Comparison of ENCODE assay signal across 9 mouse cellular contexts in genomic region chr13:53426507-53426906, GRCm38 (mm10). TPM values are rescaled to one million over a fixed set of nuclear protein-coding genes. Genes with fewer than 3 reads are reported as not detected.
A peak's percentile ranks its signal among the peaks of the same experiment; 100 is the strongest.
DNase-seq lines count a peak whose midpoint lies in the region; ATAC-seq and TF ChIP-seq lines count a peak whose summit lies in the region.
"Had no signal": no experiment of that assay in that cellular context is flagged by ENCODE, and none has a peak within 500 bp of the region (broad histone marks: within the 10 kb centered on the region; RNA-seq: fewer than 3 reads in every experiment).

No protein-coding gene starts in this region.

- peak; percentile 100 for TF ChIP-seq CTCF in heart, postnatal 0 days (IDR thresholded peaks at IDR 0.05; ENCODE audit: low read depth)

- H3K4me2 ChIP-seq in hindbrain, embryonic 11.5 days (replicated peaks; ENCODE audit: low read depth, low read length), result no peak overlapping the region
- no peak overlapping the region for H3K4me2 ChIP-seq in hindbrain, embryonic 13.5 days
- H3K4me2 ChIP-seq in heart, postnatal 0 days (ENCODE audit: low read depth, low read length), result no peak overlapping the region
- H3K4me2 ChIP-seq: embryonic facial prominence, embryonic 13.5 days had no signal

- peak; percentile 91 for DNase-seq in hindbrain, embryonic 11.5 days (ENCODE audit: low spot score)
- DNase-seq in adrenal gland, postnatal 10 days, result peak; percentile 89
- peak; percentile 91 for DNase-seq in embryo, embryonic 11 days
- peak; percentile 76 for DNase-seq in heart, postnatal 0 days (ENCODE audit: low spot score)
- peak; percentile 80 to 89 for DNase-seq in left cerebral cortex, adult 18-20 months (ENCODE audit: low spot score in 2 of 2)
- DNase-seq in monocyte, adult 2 months (ENCODE audit: low read depth in 1 of 2, low spot score in 2 of 2), result peak; percentile 29 to 39
- peak; percentile 88 for DNase-seq in splenic B cell, adult 2 months (ENCODE audit: low read depth, low spot score)

- H3K9ac ChIP-seq in hindbrain, embryonic 11.5 days (ENCODE audit: low read depth, low read length), result no peak overlapping the region
- H3K9ac ChIP-seq in hindbrain, embryonic 13.5 days, result no peak overlapping the region
- H3K9ac ChIP-seq in heart, postnatal 0 days (replicated peaks; ENCODE audit: low read depth, low read length), result no peak overlapping the region
- H3K9ac ChIP-seq: embryonic facial prominence, embryonic 13.5 days had no signal

- no peaks in the 10 kb centered on the region for H3K36me3 ChIP-seq in hindbrain, embryonic 11.5 days (ENCODE audit: control insufficient read depth, insufficient read depth, low read length)
- H3K36me3 ChIP-seq in hindbrain, embryonic 13.5 days, result no peaks in the 10 kb centered on the region
- H3K36me3 ChIP-seq in heart, postnatal 0 days (replicated peaks; ENCODE audit: control insufficient read depth, insufficient read depth, low read length), result no peaks in the 10 kb centered on the region
- H3K36me3 ChIP-seq in splenic B cell, adult 2 months (ENCODE audit: control insufficient read depth, insufficient read depth, low read length, poor library complexity, severe bottlenecking), result no peaks in the 10 kb centered on the region
- H3K36me3 ChIP-seq: embryonic facial prominence, embryonic 13.5 days had no signal

- no peak for ATAC-seq in hindbrain, embryonic 11.5 days (ENCODE audit: low FRiP score)
- ATAC-seq in hindbrain, embryonic 13.5 days (ENCODE audit: low FRiP score), result no peak
- ATAC-seq in heart, postnatal 0 days (ENCODE audit: insufficient read depth, low read depth), result peak; percentile 68; the same call in 1 of the 2 replicates

- no peaks in the 10 kb centered on the region for H3K27me3 ChIP-seq in hindbrain, embryonic 11.5 days (ENCODE audit: control insufficient read depth, insufficient read depth, low read length)
- no peaks in the 10 kb centered on the region for H3K27me3 ChIP-seq in hindbrain, embryonic 13.5 days
- no peaks in the 10 kb centered on the region for H3K27me3 ChIP-seq in heart, postnatal 0 days (ENCODE audit: control insufficient read depth, insufficient read depth, low read length)
- no peaks in the 10 kb centered on the region for H3K27me3 ChIP-seq in splenic B cell, adult 2 months (ENCODE audit: control insufficient read depth, insufficient read depth, low read length, poor library complexity, severe bottlenecking)
- H3K27me3 ChIP-seq: embryonic facial prominence, embryonic 13.5 days had no signal

- H3K4me1 ChIP-seq in hindbrain, embryonic 11.5 days (replicated peaks; ENCODE audit: control insufficient read depth, insufficient read depth, low read length), result no peaks in the 10 kb centered on the region
- no peaks in the 10 kb centered on the region for H3K4me1 ChIP-seq in hindbrain, embryonic 13.5 days (replicated peaks)
- H3K4me1 ChIP-seq in heart, postnatal 0 days (ENCODE audit: control insufficient read depth, insufficient read depth), result no peaks in the 10 kb centered on the region

- no peak for TF ChIP-seq EP300 in heart, postnatal 0 days (IDR thresholded peaks at IDR 0.05; ENCODE audit: low read depth)

- 25% methylated on average over 7 of the region's 7 CpGs for WGBS in hindbrain, embryonic 11.5 days
- WGBS in hindbrain, embryonic 13.5 days, result 21% methylated on average over 7 of the region's 7 CpGs
- 18% methylated on average over 7 of the region's 7 CpGs for WGBS in heart, postnatal 0 days

- H3K9me3 ChIP-seq in hindbrain, embryonic 11.5 days (ENCODE audit: control insufficient read depth, low read length), result no peaks in the 10 kb centered on the region
- H3K9me3 ChIP-seq in hindbrain, embryonic 13.5 days, result no peaks in the 10 kb centered on the region
- H3K9me3 ChIP-seq in heart, postnatal 0 days (replicated peaks; ENCODE audit: control insufficient read depth, low read length), result no peaks in the 10 kb centered on the region
- H3K9me3 ChIP-seq: embryonic facial prominence, embryonic 13.5 days had no signal

- H3K27ac ChIP-seq in hindbrain, embryonic 11.5 days (ENCODE audit: low read depth, low read length), result no peak overlapping the region
- no peak overlapping the region for H3K27ac ChIP-seq in hindbrain, embryonic 13.5 days
- H3K27ac ChIP-seq in heart, postnatal 0 days (ENCODE audit: low read depth), result no peak overlapping the region
- H3K27ac ChIP-seq: embryonic facial prominence, embryonic 13.5 days had no signal

- H3K4me3 ChIP-seq in hindbrain, embryonic 11.5 days (ENCODE audit: low read depth, low read length), result no peak overlapping the region
- H3K4me3 ChIP-seq in hindbrain, embryonic 13.5 days, result no peak overlapping the region
- H3K4me3 ChIP-seq in heart, postnatal 0 days (ENCODE audit: low read depth, low read length), result no peak overlapping the region
- H3K4me3 ChIP-seq: embryonic facial prominence, embryonic 13.5 days had no signal

RNA-seq across cellular contexts. Expression of gene Msx2, which starts 46.4 kb away (rescaled TPM):
- polyA plus RNA-seq in hindbrain, embryonic 11.5 days (2014; fragmentation: Nextera tagmentation; extraction: Ambion mirVana), result 58.3 and 66.3 TPM in 2 replicates
- polyA plus RNA-seq in hindbrain, embryonic 13.5 days (2015; fragmentation: Nextera tagmentation; extraction: Ambion mirVana), result 7.5 and 8.3 TPM in 2 replicates
- total RNA-seq in adrenal gland, postnatal 10 days (2021), result under 1 TPM in 1 of 2 experiments, not detected in 1; 0.15 TPM
- total RNA-seq in heart, postnatal 0 days (2014; rRNA removed; ENCODE audit: low replicate concordance), result 0.92 and 0.97 TPM in 2 replicates
- 1.1 and 1.4 TPM in 2 replicates for polyA plus RNA-seq in heart, postnatal 0 days (2015; fragmentation: Nextera tagmentation; extraction: Ambion mirVana)
- under 1 TPM; 0.42 to 0.54 TPM for total RNA-seq in left cerebral cortex, adult 18-20 months (2021)

RNA-seq across cellular contexts. Expression of gene Sptlc1, which starts 49.3 kb away (rescaled TPM):
- polyA plus RNA-seq in hindbrain, embryonic 11.5 days (2014; fragmentation: Nextera tagmentation; extraction: Ambion mirVana), result 37.8 and 38.6 TPM in 2 replicates
- 27.5 and 28.1 TPM in 2 replicates for polyA plus RNA-seq in hindbrain, embryonic 13.5 days (2015; fragmentation: Nextera tagmentation; extraction: Ambion mirVana)
- total RNA-seq in adrenal gland, postnatal 10 days (2021), result 10 to 100 TPM; 36.4 to 40.2 TPM
- 19.6 and 23.9 TPM in 2 replicates for total RNA-seq in heart, postnatal 0 days (2014; rRNA removed; ENCODE audit: low replicate concordance)
- polyA plus RNA-seq in heart, postnatal 0 days (2015; fragmentation: Nextera tagmentation; extraction: Ambion mirVana), result 13.9 and 14.0 TPM in 2 replicates
- total RNA-seq in left cerebral cortex, adult 18-20 months (2021), result 10 to 100 TPM; 29.3 to 29.8 TPM

Comparison
In these comparisons a context has a peak if more than half of its experiments do, and no peak if none do; other contexts are left out.
1. DNase-seq: peak in every context shown above with its lines; median percentile 91 in hindbrain, embryonic 11.5 days; 91 in embryo, embryonic 11 days; 89 in adrenal gland, postnatal 10 days; 88 in splenic B cell, adult 2 months; 84 in left cerebral cortex, adult 18-20 months; 76 in heart, postnatal 0 days; 34 in monocyte, adult 2 months.